Mouse (Mus musculus) liver, adult 2 months (tissue): ENCODE measurements around the gene Klhdc7b. TPM values are rescaled to one million over a fixed set of nuclear protein-coding genes. Genes with fewer than 3 reads are reported as not detected.
"Not testable (repeated sequence)": the region's sequence is repeated elsewhere in the genome, so short reads cannot be mapped to it uniquely, and the experiment has no call there.

Source experiments
- DNase-seq: peaks from one replicate; pipeline ENCODE4 v3.0.0-alpha.2; 2011; ENCODE audit warnings: low read depth, low spot score; ENCODE audit errors: extremely low read depth
- H3K27ac ChIP-seq: fragments of 200-500 bp; replicated peaks from 2 replicates; pipeline ENCODE4 v1.5.1; 2012; ENCODE audit warnings: low read depth, mild to moderate bottlenecking, control low read depth, inconsistent platforms, low read length; ENCODE audit not compliant: insufficient read depth
- H3K27me3 ChIP-seq: fragments of 200-500 bp; 2 replicates; pipeline ENCODE4 v1.6.1; 2012; ENCODE audit warnings: mild to moderate bottlenecking, moderate library complexity, low read length, inconsistent platforms; ENCODE audit not compliant: control insufficient read depth, insufficient read depth
- H3K36me3 ChIP-seq: fragments of 200-500 bp; 2 replicates; pipeline ENCODE4 v1.6.1; 2012; ENCODE audit warnings: low read length, inconsistent platforms; ENCODE audit not compliant: control insufficient read depth, insufficient read depth
- H3K4me1 ChIP-seq: fragments of 200-500 bp; 2 replicates; pipeline ENCODE4 v1.6.1; 2011; ENCODE audit warnings: low read length; ENCODE audit not compliant: control insufficient read depth, insufficient read depth
- H3K4me3 ChIP-seq: fragments of 200-500 bp; 2 replicates; pipeline ENCODE4 v1.5.1; 2011; ENCODE audit warnings: low read depth, mild to moderate bottlenecking, control low read depth, low read length, moderate library complexity; ENCODE audit not compliant: insufficient read depth
- H3K79me2 ChIP-seq: fragments of 200-500 bp; 2 replicates; pipeline ENCODE4 v1.6.1; 2012; ENCODE audit warnings: inconsistent platforms, mild to moderate bottlenecking, low read length, moderate library complexity; ENCODE audit not compliant: control insufficient read depth, insufficient read depth
- H3K9ac ChIP-seq: fragments of 200-500 bp; 2 replicates; pipeline ENCODE4 v1.6.1; 2012; ENCODE audit warnings: low read depth, mild to moderate bottlenecking, control low read depth, inconsistent platforms, low read length
- CTCF ChIP-seq: fragments of 200-500 bp; IDR thresholded peaks from 2 replicates; pipeline ENCODE4 v1.5.1; 2011; ENCODE audit warnings: low read depth, low read length, control low read depth
- POLR2A ChIP-seq: fragments of 200-500 bp; IDR thresholded peaks from 2 replicates; pipeline ENCODE4 v1.6.1; 2011; ENCODE audit warnings: low read length, control low read depth; ENCODE audit not compliant: insufficient read depth; ENCODE audit errors: extremely low read depth
- WGBS: fragments of 180-500 bp; shearing (Covaris S2); methylation state at CpG from one replicate; pipeline ENCODE4 v1.1.7; 2018; 5-methylcytosine and 5-hydroxymethylcytosine counted together
- polyA plus RNA-seq: library from polyadenylated mRNA; depleted of rRNA; stranded (reverse); fragments of >200 nt; gene quantifications from 2 replicates; pipeline ENCODE4 v1.2.3, GENCODE M21; 2012
- total RNA-seq: library from RNA; depleted of rRNA; stranded (reverse); fragments of >200 nt; gene quantifications from 2 replicates; pipeline ENCODE4 v1.2.3, GENCODE M21; 2014

Gene Klhdc7b
- total and polyA plus RNA-seq, 2 experiments: 0.28 to 0.34 TPM

- Histone ChIP-seq H3K36me3 (peaks cover 17% of the 10 kb centered on the region), H3K27me3 (no peaks in the 10 kb centered on the region), H3K79me2 (no peaks in the 10 kb centered on the region), H3K4me1 (peaks cover 16% of the 10 kb centered on the region), H3K9ac (peak within 1 kb of the TSS; percentile 86), H3K27ac (peak within 1 kb of the TSS; percentile 96), H3K4me3 (peak within 1 kb of the TSS; percentile 83)
- under 1% methylated on average over 70 of the region's 70 CpGs for WGBS
- TF ChIP-seq CTCF (no peak), POLR2A (no peak; the same call in none of the 2 replicates)
- DNase-seq: peak; percentile 98
Measured at GRCm38 (mm10) chr15:89429352-89430221, 44.9 kb downstream of the Klhdc7b start, which contains the start of the genes C730034F03Rik, Gm44502 and Chkb. Gene C730034F03Rik, plus strand, starts transcription at chr15:89429589. Gene Gm44502, minus strand, starts transcription at chr15:89429696. Gene Chkb, minus strand, starts transcription at chr15:89429908.

GRCm38 (mm10) chr15:89430341-89430740 lies 45.6 kb downstream of the Klhdc7b start:
- Histone ChIP-seq H3K4me1 (peaks cover 16% of the 10 kb centered on the region), H3K27me3 (no peaks in the 10 kb centered on the region), H3K9ac (no peak overlapping the region), H3K4me3 (peak overlapping the region; percentile 83; the same call in 1 of the 2 replicates), H3K79me2 (no peaks in the 10 kb centered on the region), H3K27ac (peak overlapping the region; percentile 77), H3K36me3 (peaks cover 17% of the 10 kb centered on the region)
- peak; percentile 43 for DNase-seq
- TF ChIP-seq CTCF: no peak
- 36% methylated on average over 6 of the region's 6 CpGs for WGBS

DNA sequence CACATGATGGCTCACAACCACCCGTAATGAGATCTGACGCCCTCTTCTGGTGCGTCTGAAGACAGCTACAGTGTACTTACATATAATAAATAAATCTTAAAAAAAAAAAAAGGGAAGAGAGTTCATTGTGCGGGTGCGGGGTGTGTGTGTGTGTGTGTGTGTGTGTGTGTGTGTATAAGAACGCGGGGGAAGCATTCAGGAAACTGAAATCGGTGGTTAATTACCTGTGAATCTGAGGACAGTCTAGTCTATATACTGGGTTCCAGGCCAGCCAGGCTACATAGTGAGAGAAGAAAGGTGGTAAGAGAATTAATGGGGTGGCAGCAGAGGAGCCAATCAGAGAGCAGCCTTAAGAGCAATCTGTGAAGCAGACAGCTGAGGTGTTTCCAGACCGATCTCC lies 46.1 kb downstream of the Klhdc7b start:
- peaks cover 17% of the 10 kb centered on the region for H3K36me3 ChIP-seq
- H3K4me1 ChIP-seq: peaks cover 15% of the 10 kb centered on the region
- H3K79me2 ChIP-seq, H3K4me3 ChIP-seq, DNase-seq, H3K27me3 ChIP-seq: not testable (repeated sequence)
- 55% methylated on average over 9 of the region's 9 CpGs for WGBS
- peak overlapping the region; percentile 82 for H3K27ac ChIP-seq
- H3K9ac ChIP-seq: peak overlapping the region; percentile 10; the same call in 1 of the 2 replicates

DNA sequence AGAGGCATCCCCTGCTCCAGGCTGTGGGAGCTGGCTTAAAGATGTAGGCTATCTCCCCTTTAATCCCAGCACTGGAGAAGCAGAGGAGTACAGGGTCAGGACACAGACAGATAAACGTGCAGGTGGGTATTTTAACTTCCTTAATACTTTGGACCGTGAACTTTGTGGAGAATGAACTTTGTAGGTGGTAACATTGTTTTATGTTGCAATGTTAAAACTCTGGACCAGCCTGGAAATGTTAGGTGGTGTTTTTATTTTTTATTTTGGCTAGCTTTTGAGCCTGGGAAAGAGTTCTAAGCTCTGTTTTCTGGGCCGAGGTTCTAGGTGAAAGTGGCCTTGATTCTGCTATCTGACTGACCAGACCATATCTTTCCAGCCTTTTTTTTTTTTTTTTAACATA lies 46.6 kb downstream of the Klhdc7b start:
- TF ChIP-seq POLR2A (no peak), CTCF (no peak)
- Histone ChIP-seq H3K4me1 (peaks cover 13% of the 10 kb centered on the region), H3K79me2 (no peaks in the 10 kb centered on the region), H3K9ac (peak overlapping the region; percentile 44; the same call in 1 of the 2 replicates), H3K36me3 (peaks cover 13% of the 10 kb centered on the region), H3K4me3 (no peak overlapping the region), H3K27me3 (no peaks in the 10 kb centered on the region), H3K27ac (peak overlapping the region; percentile 95)
- DNase-seq: peak; percentile 94
- 21% methylated on average over 3 of the region's 3 CpGs for WGBS

- no peak for TF ChIP-seq POLR2A
- TF ChIP-seq CTCF: no peak
- H3K4me3 ChIP-seq: no peak overlapping the region
- peak overlapping the region; percentile 95 for H3K27ac ChIP-seq
- peaks cover 8% of the 10 kb centered on the region; the same call in 1 of the 2 replicates for H3K36me3 ChIP-seq
- H3K9ac ChIP-seq: no peak overlapping the region
- WGBS: 25% methylated on average over 6 of the region's 6 CpGs
- no peaks in the 10 kb centered on the region for H3K79me2 ChIP-seq
- no peaks in the 10 kb centered on the region for H3K27me3 ChIP-seq
- peak; percentile 94 for DNase-seq
- H3K4me1 ChIP-seq: peaks cover 12% of the 10 kb centered on the region
Measured at GRCm38 (mm10) chr15:89431806-89432205, 47.1 kb downstream of the Klhdc7b start.

DNA sequence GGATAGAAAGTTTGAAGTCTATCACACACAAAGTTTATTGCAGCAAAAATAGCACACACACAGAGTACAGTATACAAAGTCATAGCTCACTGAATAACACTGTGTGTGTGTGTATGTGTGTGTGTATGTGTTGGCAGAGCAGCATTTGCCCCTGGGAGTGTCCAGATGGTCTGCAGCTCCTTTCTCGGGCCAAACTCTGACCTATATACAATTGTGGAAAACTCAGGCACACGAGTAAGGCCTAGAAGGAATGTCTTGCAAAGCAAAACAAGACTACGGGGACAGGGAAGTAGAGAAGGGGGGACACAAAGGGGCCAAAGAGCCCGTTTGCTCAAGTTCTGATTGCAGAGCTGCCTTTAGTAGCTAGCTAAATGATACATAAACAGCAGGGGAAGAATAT lies 48.2 kb downstream of the Klhdc7b start:
- Histone ChIP-seq H3K27me3 (no peaks in the 10 kb centered on the region), H3K4me3 (no peak overlapping the region), H3K79me2 (no peaks in the 10 kb centered on the region), H3K9ac (no peak overlapping the region), H3K36me3 (no peaks in the 10 kb centered on the region; the same call in 1 of the 2 replicates), H3K4me1 (peaks cover 9% of the 10 kb centered on the region), H3K27ac (no peak overlapping the region)
- no peak for DNase-seq
- TF ChIP-seq POLR2A: no peak
- no peak for TF ChIP-seq CTCF
- 80% methylated on average over 4 of the region's 4 CpGs for WGBS
